Mouse (Mus musculus): ENCODE results near the gene Gm11011. TPM values are rescaled to one million over a fixed set of nuclear protein-coding genes. Genes with fewer than 3 reads are reported as not detected.
"Not testable (repeated sequence)": the region's sequence is repeated elsewhere in the genome, so short reads cannot be mapped to it uniquely, and the experiment has no call there.

Gm11011 gene
- polyA plus RNA-seq (2014; fragmentation: Nextera tagmentation; extraction: Ambion mirVana), result not detected in 2 replicates

DNA sequence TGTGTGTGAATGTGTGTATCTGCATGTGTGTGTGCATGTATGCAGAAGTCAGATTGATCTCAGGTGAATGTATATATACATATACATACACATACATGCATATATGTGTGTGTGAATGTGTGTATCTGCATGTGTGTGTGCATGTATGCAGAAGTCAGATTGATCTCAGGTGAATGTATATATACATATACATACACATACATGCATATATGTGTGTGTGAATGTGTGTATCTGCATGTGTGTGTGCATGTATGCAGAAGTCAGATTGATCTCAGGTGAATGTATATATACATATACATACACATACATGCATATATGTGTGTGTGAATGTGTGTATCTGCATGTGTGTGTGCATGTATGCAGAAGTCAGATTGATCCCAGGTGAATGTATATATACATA, at the start of gene Gm11011:
TSS of gene Gm11011 (minus strand) at position 101 of the 400 bp plus-strand sequence.
- H3K4me2 ChIP-seq (replicated peaks; ENCODE audit: low read depth, low read length); ATAC-seq (ENCODE audit: low FRiP score); H3K36me3 ChIP-seq (ENCODE audit: control insufficient read depth, insufficient read depth, low read length); H3K27me3 ChIP-seq (ENCODE audit: control insufficient read depth, insufficient read depth, low read length); H3K4me3 ChIP-seq (ENCODE audit: low read depth, low read length); H3K9me3 ChIP-seq (ENCODE audit: control insufficient read depth, low read length); DNase-seq (ENCODE audit: low spot score); H3K9ac ChIP-seq (ENCODE audit: low read depth, low read length); H3K27ac ChIP-seq (ENCODE audit: low read depth, low read length); H3K4me1 ChIP-seq (replicated peaks; ENCODE audit: control insufficient read depth, insufficient read depth, low read length): not testable (repeated sequence)

DNA sequence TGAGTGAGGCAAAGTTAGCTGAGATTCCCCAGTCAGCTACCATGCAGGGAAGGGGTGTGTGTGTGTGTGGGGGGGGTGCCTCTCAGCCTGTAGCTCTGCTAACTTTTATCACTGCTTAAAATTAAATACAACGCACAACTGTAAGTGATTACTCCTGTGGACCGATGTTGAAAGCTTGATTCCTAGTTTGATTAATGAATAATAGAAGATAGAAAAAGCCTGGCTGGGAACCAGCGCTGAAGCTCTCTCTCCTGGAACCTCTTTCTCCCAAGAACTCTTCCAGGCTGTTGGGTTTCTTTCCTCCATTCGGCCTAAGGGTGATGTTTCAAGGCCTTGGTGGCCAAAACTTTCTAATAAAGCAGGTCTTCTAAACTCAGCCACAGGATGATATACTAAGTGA, 48.9 kb upstream of the Gm11011 start:
- no peak for DNase-seq (ENCODE audit: low spot score)
- no peaks in the 10 kb centered on the region; the same call in none of the 2 replicates for H3K4me1 ChIP-seq (replicated peaks; ENCODE audit: control insufficient read depth, insufficient read depth, low read length)
- 70% methylated on average over 4 of the region's 4 CpGs for WGBS
- H3K9ac ChIP-seq (ENCODE audit: low read depth, low read length), result no peak overlapping the region
- H3K4me3 ChIP-seq (ENCODE audit: low read depth, low read length), result no peak overlapping the region
- no peak overlapping the region for H3K27ac ChIP-seq (ENCODE audit: low read depth, low read length)
- no peaks in the 10 kb centered on the region for H3K27me3 ChIP-seq (ENCODE audit: control insufficient read depth, insufficient read depth, low read length)
- no peaks in the 10 kb centered on the region for H3K36me3 ChIP-seq (ENCODE audit: control insufficient read depth, insufficient read depth, low read length)
- ATAC-seq (ENCODE audit: low FRiP score), result no peak
- no peak overlapping the region for H3K4me2 ChIP-seq (replicated peaks; ENCODE audit: low read depth, low read length)
- no peaks in the 10 kb centered on the region for H3K9me3 ChIP-seq (ENCODE audit: control insufficient read depth, low read length)

DNA sequence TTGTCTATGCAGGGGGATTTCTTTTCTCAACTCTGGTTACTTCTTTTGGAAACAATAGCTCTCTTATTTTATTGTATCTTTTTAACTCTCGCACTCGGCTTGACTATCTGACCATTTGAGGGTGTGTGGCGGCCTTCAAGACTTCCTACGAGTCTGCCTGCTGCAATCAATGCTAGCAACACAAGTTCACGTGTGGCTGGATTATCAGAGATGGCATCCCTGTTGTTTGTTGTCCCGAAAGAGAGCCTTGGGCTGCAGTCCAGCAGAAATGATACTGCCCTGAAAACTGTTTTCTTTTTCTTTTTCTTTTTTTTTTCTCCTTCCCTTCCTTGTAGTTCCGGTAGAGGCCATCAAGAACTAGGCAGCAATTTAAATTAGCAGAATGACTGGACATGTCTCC, 47.9 kb upstream of the Gm11011 start:
- Histone ChIP-seq H3K36me3 (ENCODE audit: control insufficient read depth, insufficient read depth, low read length) (no peaks in the 10 kb centered on the region), H3K4me1 (replicated peaks; ENCODE audit: control insufficient read depth, insufficient read depth, low read length) (no peaks in the 10 kb centered on the region; the same call in none of the 2 replicates), H3K27ac (ENCODE audit: low read depth, low read length) (no peak overlapping the region), H3K4me3 (ENCODE audit: low read depth, low read length) (peak overlapping the region; percentile 67; the same call in 1 of the 2 replicates), H3K27me3 (ENCODE audit: control insufficient read depth, insufficient read depth, low read length) (no peaks in the 10 kb centered on the region), H3K9me3 (ENCODE audit: control insufficient read depth, low read length) (no peaks in the 10 kb centered on the region), H3K9ac (ENCODE audit: low read depth, low read length) (no peak overlapping the region), H3K4me2 (replicated peaks; ENCODE audit: low read depth, low read length) (peak overlapping the region; percentile 22; the same call in 1 of the 2 replicates)
- no peak for ATAC-seq (ENCODE audit: low FRiP score)
- 42% methylated on average over 7 of the region's 7 CpGs for WGBS
- DNase-seq (ENCODE audit: low spot score), result no peak

DNA sequence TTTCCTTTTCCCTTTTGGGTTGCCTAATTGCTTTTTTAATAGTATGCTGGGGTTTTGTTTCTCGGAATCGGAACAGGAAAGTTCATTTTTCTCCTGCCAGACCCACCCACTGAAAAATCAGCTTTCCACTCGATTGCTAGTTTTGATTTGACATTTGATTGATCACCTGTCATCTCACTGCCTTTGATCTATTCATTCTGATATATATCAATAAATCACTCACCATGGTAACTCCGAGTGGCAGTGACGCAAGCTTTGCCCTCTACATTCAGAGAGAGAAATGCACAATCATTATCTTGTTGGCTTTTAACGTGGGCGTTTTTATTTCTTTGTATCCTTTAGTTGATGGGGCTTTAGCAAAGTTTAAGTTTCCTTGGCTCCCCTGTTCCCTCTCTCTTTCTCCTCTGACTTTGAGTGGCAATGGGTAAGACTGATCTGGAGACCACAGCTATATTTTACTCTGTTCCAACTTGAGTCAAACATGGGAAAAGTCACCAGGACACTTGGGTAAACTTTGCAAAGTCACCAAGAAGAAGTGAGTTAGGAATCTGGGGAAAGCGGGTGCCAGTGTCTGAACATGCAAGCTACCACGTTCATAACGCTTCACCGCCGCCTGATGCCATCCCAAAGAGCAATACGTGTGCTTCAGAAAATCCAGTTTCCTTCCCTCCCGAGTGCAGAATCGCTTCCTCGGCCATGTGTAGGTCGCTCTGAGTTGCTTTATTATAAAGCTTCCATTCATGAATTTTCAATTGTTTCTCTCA, 47.3 kb upstream of the Gm11011 start:
- Histone ChIP-seq H3K4me3 (ENCODE audit: low read depth, low read length) (peak overlapping the region; percentile 67), H3K36me3 (ENCODE audit: control insufficient read depth, insufficient read depth, low read length) (no peaks in the 10 kb centered on the region), H3K9me3 (ENCODE audit: control insufficient read depth, low read length) (no peaks in the 10 kb centered on the region), H3K4me1 (replicated peaks; ENCODE audit: control insufficient read depth, insufficient read depth, low read length) (no peaks in the 10 kb centered on the region; the same call in none of the 2 replicates), H3K4me2 (replicated peaks; ENCODE audit: low read depth, low read length) (peak overlapping the region; percentile 98), H3K27me3 (ENCODE audit: control insufficient read depth, insufficient read depth, low read length) (no peaks in the 10 kb centered on the region), H3K27ac (ENCODE audit: low read depth, low read length) (no peak overlapping the region), H3K9ac (ENCODE audit: low read depth, low read length) (0 out of 2 replicates have a peak overlapping the region, but pooled peaks have one; percentile 17)
- DNase-seq (ENCODE audit: low spot score) (peak; percentile 20), ATAC-seq (ENCODE audit: low FRiP score) (no peak)
- 42% methylated on average over 17 of the region's 17 CpGs for WGBS

DNA sequence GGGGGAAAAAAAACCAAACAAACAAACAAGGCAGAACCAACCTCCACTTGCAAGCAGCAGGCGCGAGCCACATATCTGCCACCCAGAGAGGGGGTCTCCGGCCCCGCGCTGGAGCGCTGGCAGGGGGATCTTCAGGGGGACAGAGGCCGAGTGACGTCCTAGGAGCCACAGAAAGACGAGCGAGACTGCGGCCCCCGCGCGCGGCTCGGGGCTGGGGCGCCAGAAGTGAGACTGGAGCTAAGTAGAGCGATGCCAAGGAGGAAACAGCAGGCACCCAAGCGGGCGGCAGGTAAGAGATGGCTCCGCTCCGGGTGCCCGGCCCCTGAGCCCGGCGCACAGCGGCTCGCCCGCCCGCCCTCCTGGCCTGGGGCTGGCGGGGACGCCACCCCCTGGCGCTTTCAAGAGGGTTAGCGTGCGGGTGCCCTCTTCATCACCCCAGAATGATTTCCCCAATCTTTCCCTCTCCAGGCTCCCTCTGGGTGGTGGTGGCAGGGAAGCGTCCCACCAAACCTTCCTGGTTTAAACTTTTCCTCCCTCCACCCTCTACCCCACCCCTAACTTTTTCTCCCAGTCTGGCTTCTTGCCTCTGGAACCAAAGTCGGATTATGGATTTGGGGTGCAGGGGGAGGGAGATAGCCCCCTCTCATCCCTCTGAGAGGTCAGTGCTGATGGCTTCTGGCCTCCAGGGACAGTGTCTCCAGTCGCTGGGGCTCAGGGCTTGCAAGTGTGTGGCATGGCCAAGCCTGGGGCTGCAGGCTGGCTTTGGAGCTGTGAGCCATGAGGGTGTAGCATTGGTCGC, 46.1 kb upstream of the Gm11011 start:
- H3K36me3 ChIP-seq (ENCODE audit: control insufficient read depth, insufficient read depth, low read length), result no peaks in the 10 kb centered on the region

DNA sequence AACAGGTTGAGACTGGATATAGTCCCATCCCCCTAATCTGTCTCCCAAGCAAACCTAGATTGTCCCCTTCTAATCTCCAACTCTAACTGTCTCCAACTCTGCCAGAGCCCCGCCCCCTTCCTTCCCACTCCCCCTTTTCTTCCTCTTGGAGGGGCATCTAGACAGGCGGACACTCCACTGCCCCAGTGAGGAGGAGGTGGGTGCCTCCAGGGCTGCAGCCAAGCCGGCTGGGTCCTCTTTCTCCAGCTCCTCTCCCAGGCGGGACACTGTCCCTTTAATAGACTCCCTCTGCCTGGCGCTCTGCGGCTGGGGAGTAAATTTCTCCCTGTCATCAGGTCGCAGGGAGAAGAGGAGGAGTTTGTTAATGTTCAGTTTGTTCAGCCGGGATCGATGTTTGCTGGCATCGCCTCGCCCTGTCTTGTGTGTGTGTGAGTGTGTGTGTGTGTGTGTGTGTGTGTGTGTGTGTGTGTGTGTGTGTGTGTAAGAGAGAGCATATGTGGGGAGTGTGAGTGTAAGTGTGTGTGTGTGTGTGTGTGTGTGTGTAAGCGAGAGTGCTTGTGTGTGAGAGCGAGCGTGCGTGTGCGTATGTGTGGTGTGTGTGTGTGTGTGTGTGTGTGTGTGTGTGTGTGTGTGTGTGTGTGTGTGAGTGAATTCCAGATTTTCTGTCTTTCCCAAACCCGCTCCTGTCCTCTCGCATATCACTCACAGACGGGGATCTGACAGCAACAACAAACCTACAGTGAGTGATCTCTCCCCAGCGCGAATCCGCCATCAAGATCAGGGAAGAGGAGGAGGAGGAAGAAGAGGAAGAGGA, 45.0 kb upstream of the Gm11011 start, which contains the start of gene Tshz2:
TSS of gene Tshz2 (plus strand) at position 676 of the 814 bp plus-strand sequence.
- Histone ChIP-seq H3K27me3 (ENCODE audit: control insufficient read depth, insufficient read depth, low read length) (no peaks in the 10 kb centered on the region), H3K4me1 (replicated peaks; ENCODE audit: control insufficient read depth, insufficient read depth, low read length) (no peaks in the 10 kb centered on the region; the same call in 1 of the 2 replicates), H3K4me3 (ENCODE audit: low read depth, low read length) (peak within 1 kb of the TSS; percentile 67), H3K9me3 (ENCODE audit: control insufficient read depth, low read length) (no peaks in the 10 kb centered on the region), H3K9ac (ENCODE audit: low read depth, low read length) (peak within 1 kb of the TSS; percentile 83), H3K4me2 (replicated peaks; ENCODE audit: low read depth, low read length) (peak within 1 kb of the TSS; percentile 98), H3K36me3 (ENCODE audit: control insufficient read depth, insufficient read depth, low read length) (no peaks in the 10 kb centered on the region), H3K27ac (ENCODE audit: low read depth, low read length) (peak within 1 kb of the TSS; percentile 60)
- under 1% methylated on average over 20 of the region's 22 CpGs for WGBS
- ATAC-seq (ENCODE audit: low FRiP score), result peak; percentile 77
- DNase-seq (ENCODE audit: low spot score), result peak; percentile 68

More for the DNA sequence above, 46.1 kb upstream of the Gm11011 start:
- DNase-seq (ENCODE audit: low spot score), result peak; percentile 64
- ATAC-seq (ENCODE audit: low FRiP score), result peak; percentile 53; the same call in 1 of the 2 replicates
- under 1% methylated on average over 27 of the region's 38 CpGs for WGBS
- Histone ChIP-seq H3K4me2 (replicated peaks; ENCODE audit: low read depth, low read length) (peak overlapping the region; percentile 98), H3K4me3 (ENCODE audit: low read depth, low read length) (peak overlapping the region; percentile 67), H3K9ac (ENCODE audit: low read depth, low read length) (peak overlapping the region; percentile 83), H3K4me1 (replicated peaks; ENCODE audit: control insufficient read depth, insufficient read depth, low read length) (no peaks in the 10 kb centered on the region; the same call in none of the 2 replicates), H3K27me3 (ENCODE audit: control insufficient read depth, insufficient read depth, low read length) (no peaks in the 10 kb centered on the region), H3K9me3 (ENCODE audit: control insufficient read depth, low read length) (no peaks in the 10 kb centered on the region), H3K27ac (ENCODE audit: low read depth, low read length) (peak overlapping the region; percentile 60)

DNA sequence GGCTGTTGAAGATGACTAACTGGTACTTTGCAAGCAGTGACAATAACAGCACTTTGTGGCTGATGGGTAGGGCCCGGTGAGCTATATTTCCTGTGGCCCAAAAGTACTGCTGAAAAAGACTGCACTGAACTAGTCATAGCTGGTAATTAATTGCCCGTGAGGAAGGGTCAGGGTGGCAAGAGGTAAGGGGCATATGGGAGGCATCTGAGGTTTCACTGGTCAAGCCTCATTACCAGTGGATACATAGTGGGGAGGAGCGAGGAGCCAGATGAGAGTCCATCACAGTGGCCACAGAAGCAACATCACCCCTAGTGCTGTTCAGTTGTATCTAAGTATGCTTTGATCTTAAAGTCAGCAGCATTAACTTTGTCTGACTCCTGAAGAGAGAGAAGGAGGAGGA, 42.5 kb upstream of the Gm11011 start:
- no peak overlapping the region for H3K9ac ChIP-seq (ENCODE audit: low read depth, low read length)
- no peaks in the 10 kb centered on the region for H3K9me3 ChIP-seq (ENCODE audit: control insufficient read depth, low read length)
- no peaks in the 10 kb centered on the region for H3K36me3 ChIP-seq (ENCODE audit: control insufficient read depth, insufficient read depth, low read length)
- no peak for DNase-seq (ENCODE audit: low spot score)
- 84% methylated on average over 3 of the region's 3 CpGs for WGBS
- no peaks in the 10 kb centered on the region for H3K27me3 ChIP-seq (ENCODE audit: control insufficient read depth, insufficient read depth, low read length)
- H3K4me2 ChIP-seq (replicated peaks; ENCODE audit: low read depth, low read length), result no peak overlapping the region
- no peak for ATAC-seq (ENCODE audit: low FRiP score)
- H3K4me1 ChIP-seq (replicated peaks; ENCODE audit: control insufficient read depth, insufficient read depth, low read length), result no peaks in the 10 kb centered on the region
- no peak overlapping the region for H3K27ac ChIP-seq (ENCODE audit: low read depth, low read length)
- H3K4me3 ChIP-seq (ENCODE audit: low read depth, low read length), result no peak overlapping the region

DNA sequence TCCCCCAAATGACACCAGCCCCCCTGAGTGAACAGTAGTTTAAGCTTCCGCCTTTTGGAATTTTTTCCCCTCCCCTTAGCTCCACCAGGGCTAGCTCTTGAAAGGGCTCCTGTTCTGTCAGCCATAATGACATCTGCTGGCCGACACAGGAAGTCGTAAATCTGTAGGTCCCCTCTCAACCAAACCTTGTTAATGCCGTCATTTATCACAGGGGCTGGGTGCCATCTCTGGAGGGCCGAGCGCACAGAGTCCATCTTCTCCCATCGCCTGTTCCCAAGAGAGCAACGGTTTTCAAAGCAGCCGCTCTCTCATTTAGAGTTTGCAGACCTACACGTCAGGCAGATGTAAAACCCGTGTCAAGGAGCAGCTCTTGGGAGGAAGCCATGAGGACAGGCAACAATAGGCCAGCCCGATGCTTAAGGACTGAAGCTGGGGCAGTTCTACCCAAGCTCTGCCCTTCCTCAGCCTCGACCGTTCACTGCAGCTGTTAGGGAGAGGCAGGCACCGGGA, 33.7 kb upstream of the Gm11011 start:
- WGBS, result 57% methylated on average over 15 of the region's 15 CpGs
- Histone ChIP-seq H3K27me3 (ENCODE audit: control insufficient read depth, insufficient read depth, low read length) (no peaks in the 10 kb centered on the region), H3K4me2 (replicated peaks; ENCODE audit: low read depth, low read length) (no peak overlapping the region), H3K27ac (ENCODE audit: low read depth, low read length) (peak overlapping the region; percentile 53; the same call in 1 of the 2 replicates), H3K4me1 (replicated peaks; ENCODE audit: control insufficient read depth, insufficient read depth, low read length) (no peaks in the 10 kb centered on the region), H3K4me3 (ENCODE audit: low read depth, low read length) (no peak overlapping the region), H3K36me3 (ENCODE audit: control insufficient read depth, insufficient read depth, low read length) (no peaks in the 10 kb centered on the region), H3K9ac (ENCODE audit: low read depth, low read length) (no peak overlapping the region), H3K9me3 (ENCODE audit: control insufficient read depth, low read length) (no peaks in the 10 kb centered on the region)
- ATAC-seq (ENCODE audit: low FRiP score) (no peak; the same call in 1 of the 2 replicates), DNase-seq (ENCODE audit: low spot score) (peak; percentile 40)

Measured in hindbrain, embryonic 11.5 days (tissue).